Mouse (Mus musculus) G1E (cell line): ENCODE results near the gene AC140267.1. TPM values are rescaled to one million over a fixed set of nuclear protein-coding genes. Genes with fewer than 3 reads are reported as not detected.
A peak's percentile ranks its signal among the peaks of the same experiment; 100 is the strongest.

Experiments used
- ATAC-seq: 2 replicates; pipeline ENCODE4 v1.8.0; 2016; ENCODE audit warnings: mild to moderate bottlenecking; ENCODE audit not compliant: insufficient number of reproducible peaks, poor library complexity, low FRiP score, severe bottlenecking; ENCODE audit errors: extremely low read depth
- DNase-seq: peaks from one replicate; pipeline ENCODE4 v3.0.0; 2012; ENCODE audit warnings: low spot score
- H3K27me3 ChIP-seq: 2 replicates; pipeline ENCODE4 v1.6.1; 2012; ENCODE audit warnings: mild to moderate bottlenecking, low read length, inconsistent platforms; ENCODE audit not compliant: insufficient read depth
- H3K36me3 ChIP-seq: replicated peaks from 2 replicates; pipeline ENCODE3; 2012; ENCODE audit warnings: mild to moderate bottlenecking, inconsistent platforms
- H3K4me1 ChIP-seq: 2 replicates; pipeline ENCODE4 v1.6.1; 2012; ENCODE audit warnings: low read depth, low read length, inconsistent platforms, mixed read lengths; ENCODE audit not compliant: insufficient read depth
- H3K4me3 ChIP-seq: 2 replicates; pipeline ENCODE4 v1.5.1; 2012; ENCODE audit warnings: low read depth, mild to moderate bottlenecking, inconsistent platforms, low read length, moderate library complexity, mixed read lengths
- H3K9me3 ChIP-seq: replicated peaks from 2 replicates; pipeline ENCODE4 v1.6.1; 2012; ENCODE audit warnings: inconsistent platforms
- CTCF ChIP-seq: IDR thresholded peaks from 2 replicates; pipeline ENCODE4 v1.5.1; 2012; ENCODE audit warnings: low read depth, low read length, inconsistent platforms, mixed read lengths
- GATA1 ChIP-seq: IDR thresholded peaks from 2 replicates; pipeline ENCODE4 v1.6.1; 2012; ENCODE audit warnings: borderline replicate concordance, low read length, inconsistent platforms, mixed read lengths
- GATA2 ChIP-seq: IDR thresholded peaks from 2 replicates; pipeline ENCODE4 v1.6.1; 2012; ENCODE audit warnings: low read depth, low read length, inconsistent platforms, borderline replicate concordance
- POLR2AphosphoS5 ChIP-seq: IDR thresholded peaks from 2 replicates; pipeline ENCODE4 v1.6.1; 2012; ENCODE audit warnings: low read depth, low read length, inconsistent platforms; ENCODE audit not compliant: insufficient replicate concordance
- TAL1 ChIP-seq: conservative IDR thresholded peaks from 2 replicates; pipeline ENCODE4 v1.6.1; 2012; ENCODE audit warnings: low read depth, low read length, inconsistent platforms, mixed read lengths
- polyA plus RNA-seq: library from polyadenylated mRNA; stranded (reverse); fragments of >175 nt; gene quantifications from 2 replicates; pipeline ENCODE4 v1.2.3, GENCODE M21; 2012
- total RNA-seq, 2 experiments: library from RNA; stranded (forward) in 1 of 2; stranded (reverse) in 1 of 2; fragments of 200-1000 nt in 1 of 2; fragments of >200 nt in 1 of 2; fragmentation: Nextera tagmentation in 1 of 2; gene quantifications; 2 replicates each; pipeline ENCODE4 v1.2.3; 2014 to 2017

Gene AC140267.1
- total and polyA plus RNA-seq, 3 experiments, result 14.0 TPM; not detected in 2

DNA sequence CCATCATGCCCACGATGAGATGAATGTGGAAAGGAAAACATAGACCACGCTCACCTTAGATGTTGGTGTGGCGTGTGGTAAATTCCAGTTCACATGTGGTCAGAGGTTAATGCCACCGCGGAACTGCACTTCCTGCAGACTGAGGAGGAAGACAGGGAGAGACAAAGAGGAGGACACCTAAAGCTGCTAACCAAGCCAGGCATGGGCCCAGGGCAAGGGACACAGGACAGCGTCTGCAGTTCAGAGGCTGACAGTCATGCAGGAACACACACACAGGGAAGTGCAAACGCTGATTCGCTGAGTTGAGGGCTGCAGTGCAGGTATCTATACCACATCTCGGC is 19.2 kb upstream of the AC140267.1 start:
- H3K4me3 ChIP-seq, result no peak overlapping the region
- TF ChIP-seq GATA2 (no peak), POLR2AphosphoS5 (no peak), GATA1 (no peak), CTCF (no peak), TAL1 (no peak)
- ATAC-seq, result no peak
- no peaks in the 10 kb centered on the region for H3K36me3 ChIP-seq
- peaks cover 22% of the 10 kb centered on the region for H3K27me3 ChIP-seq
- H3K9me3 ChIP-seq, result no peaks in the 10 kb centered on the region
- peaks cover 32% of the 10 kb centered on the region for H3K4me1 ChIP-seq
- DNase-seq, result no peak

DNA sequence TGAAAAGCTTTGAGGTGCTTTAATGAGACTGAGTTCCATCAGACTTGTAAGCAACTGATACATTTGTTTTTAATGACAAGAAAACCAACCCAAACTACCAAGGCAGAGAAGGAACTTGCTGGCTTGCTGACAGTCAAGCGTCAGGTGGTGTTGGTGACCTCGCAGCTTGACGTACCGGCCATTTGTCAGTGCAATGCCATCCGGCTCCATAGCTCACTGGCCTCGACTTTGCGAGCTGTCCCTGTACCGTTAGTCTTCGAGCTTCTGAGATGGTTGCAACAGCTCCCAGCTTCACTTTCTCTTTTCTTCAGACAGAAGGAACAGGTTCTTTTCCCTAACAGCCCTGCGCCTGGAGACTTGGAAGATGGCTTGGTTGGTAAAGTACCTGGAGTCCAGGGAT is 18.2 kb upstream of the AC140267.1 start:
- Histone ChIP-seq H3K4me1 (peaks cover 32% of the 10 kb centered on the region), H3K9me3 (no peaks in the 10 kb centered on the region), H3K27me3 (peaks cover 15% of the 10 kb centered on the region), H3K4me3 (no peak overlapping the region), H3K36me3 (no peaks in the 10 kb centered on the region)
- ATAC-seq, result no peak
- no peak for TF ChIP-seq GATA2
- no peak for TF ChIP-seq GATA1
- no peak for TF ChIP-seq CTCF
- TF ChIP-seq POLR2AphosphoS5, result no peak
- TF ChIP-seq TAL1, result no peak
- no peak for DNase-seq

DNA sequence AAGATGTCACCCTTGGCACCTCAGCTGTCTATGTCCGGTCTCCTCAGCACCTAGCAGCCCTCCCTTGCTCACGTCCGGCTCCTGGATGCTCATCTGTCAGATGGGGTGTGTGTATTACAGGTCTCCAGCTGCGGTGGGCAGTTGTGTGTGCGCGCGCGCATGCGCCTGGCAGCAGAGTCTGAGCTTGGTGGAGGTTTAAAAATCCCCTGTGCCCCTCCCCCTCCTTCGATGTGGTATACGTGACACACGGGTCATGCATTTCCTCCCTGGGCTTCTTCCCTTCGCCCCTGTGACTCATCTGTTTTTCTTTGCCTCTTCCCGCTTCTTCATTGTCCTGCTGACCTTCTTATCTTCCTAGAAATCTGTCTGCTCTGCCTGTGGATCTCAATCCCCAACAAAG is 16.4 kb upstream of the AC140267.1 start:
- Histone ChIP-seq H3K27me3 (peaks cover 19% of the 10 kb centered on the region), H3K9me3 (no peaks in the 10 kb centered on the region), H3K4me1 (peaks cover 37% of the 10 kb centered on the region), H3K36me3 (no peaks in the 10 kb centered on the region), H3K4me3 (peak overlapping the region; percentile 60; the same call in 1 of the 2 replicates)
- peak; percentile 49 for ATAC-seq
- peak; percentile 35 for DNase-seq
- TF ChIP-seq GATA2 (no peak), TAL1 (no peak), POLR2AphosphoS5 (no peak), CTCF (no peak), GATA1 (no peak)

DNA sequence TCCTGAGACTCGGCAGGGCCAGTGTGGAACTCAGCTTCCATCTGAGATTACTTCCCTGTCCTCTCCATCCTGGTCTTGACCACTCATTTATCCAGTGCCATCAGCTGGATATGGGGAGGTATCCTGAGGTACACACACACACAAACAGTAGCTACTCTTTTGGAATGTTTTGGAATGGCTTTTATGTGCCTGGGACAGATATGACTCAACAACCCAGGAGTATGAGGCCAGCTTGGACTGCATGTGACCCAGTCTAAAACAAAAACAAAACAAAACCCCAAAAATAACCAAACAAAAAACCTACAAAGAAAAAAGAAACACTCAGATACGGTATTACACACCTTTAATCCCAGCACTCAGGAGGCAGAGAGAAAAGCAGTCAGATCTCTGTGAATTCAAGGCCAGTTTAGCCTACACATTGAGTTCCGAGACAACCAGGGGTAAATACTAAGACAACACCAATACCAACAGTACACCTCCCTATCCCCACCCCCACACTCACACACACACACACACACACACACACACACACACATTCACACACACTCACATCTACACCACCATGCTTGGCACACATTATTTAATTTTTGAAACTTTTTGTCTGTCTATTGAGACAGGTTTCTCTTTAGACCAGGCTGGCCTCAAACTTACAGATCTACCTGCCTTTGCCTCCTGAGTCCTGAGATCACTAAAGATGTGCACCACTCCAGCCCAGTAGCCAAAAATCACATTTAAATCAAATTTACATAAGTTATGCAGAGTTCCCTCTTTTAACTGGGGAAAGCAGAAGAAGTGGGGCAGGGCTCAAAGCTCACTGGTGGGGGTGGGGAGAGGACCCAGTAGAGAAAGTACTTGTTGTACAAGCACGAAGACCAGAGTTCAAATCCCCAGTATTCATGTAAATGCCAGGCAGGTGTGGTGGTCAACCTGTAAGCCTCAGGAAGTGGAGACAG is 15.7 kb upstream of the AC140267.1 start:
- peak overlapping the region; percentile 60; the same call in 1 of the 2 replicates for H3K4me3 ChIP-seq
- no peaks in the 10 kb centered on the region for H3K36me3 ChIP-seq
- H3K4me1 ChIP-seq, result peaks cover 39% of the 10 kb centered on the region
- ATAC-seq, result no peak
- TF ChIP-seq TAL1 (no peak), POLR2AphosphoS5 (no peak), GATA1 (no peak), CTCF (no peak), GATA2 (no peak)
- H3K9me3 ChIP-seq, result no peaks in the 10 kb centered on the region
- H3K27me3 ChIP-seq, result peaks cover 17% of the 10 kb centered on the region
- DNase-seq, result no peak

DNA sequence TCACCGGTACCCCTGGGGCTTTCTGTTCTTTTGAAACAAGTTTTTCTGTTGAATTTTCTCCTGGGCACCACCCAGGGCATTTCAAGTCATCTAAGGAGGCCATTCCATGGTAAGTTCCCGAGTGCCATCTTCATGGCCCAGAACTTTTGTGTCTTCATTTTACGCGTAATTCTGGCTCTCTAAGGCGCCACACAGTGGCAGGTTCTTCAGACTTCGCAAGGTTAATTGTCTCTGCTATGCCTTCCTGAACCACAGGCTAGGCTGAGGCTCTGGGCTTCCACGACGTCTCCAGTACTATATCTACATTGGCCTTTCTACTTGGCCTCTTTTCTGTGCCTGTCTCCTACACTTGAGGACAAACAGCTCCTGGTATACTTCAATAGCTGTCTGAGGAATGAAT is 14.6 kb upstream of the AC140267.1 start:
- DNase-seq (no peak), ATAC-seq (no peak)
- peaks cover 43% of the 10 kb centered on the region for H3K4me1 ChIP-seq
- no peaks in the 10 kb centered on the region for H3K36me3 ChIP-seq
- H3K27me3 ChIP-seq, result peaks cover 12% of the 10 kb centered on the region; the same call in 1 of the 2 replicates
- H3K9me3 ChIP-seq, result no peaks in the 10 kb centered on the region
- H3K4me3 ChIP-seq, result no peak overlapping the region
- no peak for TF ChIP-seq GATA1

DNA sequence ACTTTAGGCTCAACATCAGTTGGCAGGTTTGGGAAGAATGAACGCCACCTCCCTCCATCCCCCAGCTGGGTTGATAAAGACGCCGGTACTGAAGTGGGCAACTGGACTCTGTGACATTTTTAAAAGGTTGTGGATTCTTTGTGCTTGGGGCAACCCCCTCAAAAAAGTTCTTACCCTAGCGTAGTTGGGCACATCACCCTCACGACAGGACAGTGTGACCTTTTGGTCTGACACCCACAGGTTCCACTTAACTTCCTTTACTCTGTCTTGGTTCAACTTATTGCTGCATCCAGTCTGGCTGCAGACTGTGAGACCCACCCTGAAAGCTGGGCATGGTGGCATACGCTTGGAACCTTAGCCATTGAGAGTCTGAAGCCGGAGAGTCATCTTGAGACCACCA is 11.9 kb upstream of the AC140267.1 start:
- H3K9me3 ChIP-seq, result no peaks in the 10 kb centered on the region
- TF ChIP-seq CTCF (no peak), GATA2 (no peak), TAL1 (no peak), POLR2AphosphoS5 (no peak), GATA1 (no peak)
- no peak for DNase-seq
- peaks cover 22% of the 10 kb centered on the region for H3K27me3 ChIP-seq
- H3K4me3 ChIP-seq, result no peak overlapping the region
- no peak for ATAC-seq
- peaks cover 31% of the 10 kb centered on the region for H3K4me1 ChIP-seq
- no peaks in the 10 kb centered on the region for H3K36me3 ChIP-seq
